Mouse (Mus musculus) liver, postnatal 0 days (tissue): ENCODE measurements around the gene Olfr92. TPM values are rescaled to one million over a fixed set of nuclear protein-coding genes. Genes with fewer than 3 reads are reported as not detected.

Experiments used
- ATAC-seq: fragments of 200-750 bp; cut with Nextera tagmentation; 2 replicates; pipeline ENCODE4 v1.8.0; 2017; ENCODE audit warnings: mild to moderate bottlenecking, moderate library complexity
- DNase-seq: peaks from one replicate; pipeline ENCODE4 v3.0.0-alpha.2; 2016
- H3K27ac ChIP-seq: fragments of 300-500 bp; sonication (generic); 2 replicates; pipeline ENCODE4 v1.5.1; 2014; ENCODE audit warnings: antibody characterized with exemption, moderate library complexity, mild to moderate bottlenecking, low read depth
- H3K27me3 ChIP-seq: fragments of 300-500 bp; sonication (generic); 2 replicates; pipeline ENCODE4 v1.6.1; 2014; ENCODE audit warnings: low read length, control low read depth, mixed read lengths; ENCODE audit not compliant: insufficient read depth
- H3K36me3 ChIP-seq: fragments of 300-500 bp; sonication (generic); replicated peaks from 2 replicates; pipeline ENCODE4 v1.6.1; 2014; ENCODE audit warnings: mild to moderate bottlenecking, control low read depth, low read length, moderate library complexity, mixed read lengths; ENCODE audit not compliant: insufficient read depth
- H3K4me1 ChIP-seq: fragments of 300-500 bp; sonication (generic); 2 replicates; pipeline ENCODE4 v1.6.1; 2014; ENCODE audit warnings: antibody characterized with exemption, mild to moderate bottlenecking, control low read depth; ENCODE audit not compliant: insufficient read depth
- H3K4me2 ChIP-seq: fragments of 300-500 bp; sonication (generic); 2 replicates; pipeline ENCODE4 v1.6.1; 2014; ENCODE audit warnings: low read depth, mild to moderate bottlenecking, low read length, moderate library complexity, mixed read lengths
- H3K4me3 ChIP-seq: fragments of 300-500 bp; sonication (generic); 2 replicates; pipeline ENCODE4 v1.5.1; 2014; ENCODE audit warnings: low read depth, low read length
- H3K9ac ChIP-seq: fragments of 300-500 bp; sonication (generic); replicated peaks from 2 replicates; pipeline ENCODE4 v1.6.1; 2014; ENCODE audit warnings: mild to moderate bottlenecking, moderate library complexity
- H3K9me3 ChIP-seq: fragments of 300-500 bp; sonication (generic); 2 replicates; pipeline ENCODE4 v1.6.1; 2016; ENCODE audit warnings: mild to moderate bottlenecking, control low read depth, low read length, mixed read lengths
- CTCF ChIP-seq: sonication (generic); IDR thresholded peaks from 2 replicates; pipeline ENCODE4 v1.5.1; 2016; ENCODE audit warnings: antibody characterized with exemption, low read depth
- EP300 ChIP-seq: IDR thresholded peaks from 2 replicates; pipeline ENCODE4 v1.6.1; 2016; ENCODE audit warnings: antibody characterized with exemption, low read depth, mild to moderate bottlenecking
- WGBS: fragments of 180-500 bp; shearing (Covaris S2); extraction: QIAGEN DNeasy Blood & Tissue Kit; methylation state at CpG from one replicate; pipeline ENCODE4 v1.1.7; 2014; ENCODE audit not compliant: insufficient replicate concordance; 5-methylcytosine and 5-hydroxymethylcytosine counted together
- polyA plus RNA-seq: library from polyadenylated mRNA; unstranded; fragments of >200 nt; fragmentation: Nextera tagmentation; extraction: Ambion mirVana; gene quantifications from 2 replicates; pipeline ENCODE4 v1.2.1, GENCODE M21; 2015

The Olfr92 gene
- polyA plus RNA-seq, 1 experiment from 2014 or later = not detected

GRCm38 (mm10) chr17:37085545-37085944 is 34.3 kb downstream of the Olfr92 start:
- ATAC-seq = no peak

GRCm38 (mm10) chr17:37084632-37085031 is 35.3 kb downstream of the Olfr92 start:
- H3K9me3 ChIP-seq = no peaks in the 10 kb centered on the region
- WGBS = 63% methylated on average over 5 of the region's 5 CpGs
- H3K4me1 ChIP-seq = no peaks in the 10 kb centered on the region

More at GRCm38 (mm10) chr17:37085545-37085944, 34.3 kb downstream of the Olfr92 start:
- Histone ChIP-seq H3K4me3 (no peak overlapping the region), H3K9ac (no peak overlapping the region), H3K9me3 (no peaks in the 10 kb centered on the region), H3K36me3 (no peaks in the 10 kb centered on the region), H3K4me2 (no peak overlapping the region), H3K27ac (no peak overlapping the region), H3K27me3 (no peaks in the 10 kb centered on the region), H3K4me1 (no peaks in the 10 kb centered on the region)
- no peak for DNase-seq
- TF ChIP-seq CTCF (no peak), EP300 (no peak)
- 61% methylated on average over 10 of the region's 10 CpGs for WGBS

GRCm38 (mm10) chr17:37083327-37083726 is 36.6 kb downstream of the Olfr92 start:
- Histone ChIP-seq H3K36me3 (no peaks in the 10 kb centered on the region), H3K27ac (no peak overlapping the region), H3K27me3 (no peaks in the 10 kb centered on the region), H3K4me1 (no peaks in the 10 kb centered on the region), H3K4me2 (no peak overlapping the region), H3K9me3 (no peaks in the 10 kb centered on the region), H3K4me3 (no peak overlapping the region), H3K9ac (no peak overlapping the region)
- ATAC-seq (peak; percentile 65), DNase-seq (peak; percentile 78)
- 3% methylated on average over 8 of the region's 8 CpGs for WGBS
- TF ChIP-seq EP300 (no peak), CTCF (peak; percentile 92)

More at GRCm38 (mm10) chr17:37084632-37085031, 35.3 kb downstream of the Olfr92 start:
- H3K36me3 ChIP-seq = no peaks in the 10 kb centered on the region
- DNase-seq (no peak), ATAC-seq (no peak)
- no peak overlapping the region for H3K27ac ChIP-seq
- H3K27me3 ChIP-seq = no peaks in the 10 kb centered on the region
- no peak overlapping the region for H3K9ac ChIP-seq
- no peak overlapping the region for H3K4me2 ChIP-seq
- no peak for TF ChIP-seq CTCF
- no peak for TF ChIP-seq EP300
- no peak overlapping the region for H3K4me3 ChIP-seq

GRCm38 (mm10) chr17:37081659-37082058 is 38.2 kb downstream of the Olfr92 start:
- DNase-seq (no peak), ATAC-seq (no peak)
- TF ChIP-seq CTCF (no peak), EP300 (no peak)
- no peaks in the 10 kb centered on the region for H3K9me3 ChIP-seq
- H3K27ac ChIP-seq = no peak overlapping the region
- WGBS = 77% methylated on average over 4 of the region's 4 CpGs
- H3K9ac ChIP-seq = no peak overlapping the region
- no peak overlapping the region for H3K4me3 ChIP-seq
- no peak overlapping the region for H3K4me2 ChIP-seq
- H3K4me1 ChIP-seq = no peaks in the 10 kb centered on the region
- no peaks in the 10 kb centered on the region for H3K27me3 ChIP-seq
- no peaks in the 10 kb centered on the region for H3K36me3 ChIP-seq

- Histone ChIP-seq H3K27ac (no peak overlapping the region), H3K9ac (no peak overlapping the region), H3K4me3 (no peak overlapping the region), H3K27me3 (no peaks in the 10 kb centered on the region), H3K36me3 (no peaks in the 10 kb centered on the region), H3K9me3 (no peaks in the 10 kb centered on the region), H3K4me1 (no peaks in the 10 kb centered on the region), H3K4me2 (no peak overlapping the region)
- DNase-seq (no peak), ATAC-seq (peak; percentile 49; the same call in 1 of the 2 replicates)
- TF ChIP-seq EP300 (no peak), CTCF (no peak)
- WGBS = 25% methylated on average over 5 of the region's 5 CpGs
These were observed 39.8 kb downstream of the Olfr92 start for GRCm38 (mm10) chr17:37080119-37080518.

GRCm38 (mm10) chr17:37078990-37079389 is 40.9 kb downstream of the Olfr92 start:
- Histone ChIP-seq H3K4me1 (no peaks in the 10 kb centered on the region), H3K27ac (no peak overlapping the region), H3K4me2 (no peak overlapping the region), H3K9ac (no peak overlapping the region), H3K27me3 (no peaks in the 10 kb centered on the region), H3K36me3 (no peaks in the 10 kb centered on the region), H3K4me3 (no peak overlapping the region), H3K9me3 (no peaks in the 10 kb centered on the region)
- ATAC-seq = no peak
- DNase-seq = no peak
- WGBS = 62% methylated on average over 2 of the region's 2 CpGs
- no peak for TF ChIP-seq CTCF
- TF ChIP-seq EP300 = no peak

GRCm38 (mm10) chr17:37078193-37078592 is 41.7 kb downstream of the Olfr92 start:
- TF ChIP-seq CTCF (no peak), EP300 (no peak)
- H3K27me3 ChIP-seq = no peaks in the 10 kb centered on the region
- no peaks in the 10 kb centered on the region for H3K36me3 ChIP-seq
- no peak overlapping the region for H3K9ac ChIP-seq
- no peak overlapping the region for H3K4me3 ChIP-seq
- no peak for DNase-seq
- H3K4me1 ChIP-seq = no peaks in the 10 kb centered on the region
- WGBS = 60% methylated on average over 1 of the region's 1 CpGs
- no peak overlapping the region for H3K27ac ChIP-seq
- H3K4me2 ChIP-seq = no peak overlapping the region
- ATAC-seq = no peak
- H3K9me3 ChIP-seq = no peaks in the 10 kb centered on the region
